Comparison of ENCODE assay signal across 21 mouse cellular contexts in genomic region chr10:83738996-83739655, GRCm38 (mm10). TPM values are rescaled to one million over a fixed set of nuclear protein-coding genes. Genes with fewer than 3 reads are reported as not detected.
DNase-seq lines count a peak whose midpoint lies in the region; ATAC-seq and TF ChIP-seq lines count a peak whose summit lies in the region.
"Had no signal": no experiment of that assay in that cellular context is flagged by ENCODE, and none has a peak within 500 bp of the region (broad histone marks: within the 10 kb centered on the region; RNA-seq: fewer than 3 reads in every experiment).

No protein-coding gene starts in this region.

- no peak for ATAC-seq in kidney, embryonic 15.5 days (replicated peaks; ENCODE audit: low FRiP score)
- ATAC-seq in midbrain, postnatal 0 days (ENCODE audit: low FRiP score), result no peak
- ATAC-seq in midbrain, embryonic 14.5 days (ENCODE audit: low FRiP score, low TSS enrichment), result no peak
- ATAC-seq in inflammation-experienced regulatory T-cells, adult 6 months, result no peak
- ATAC-seq: forebrain, embryonic 15.5 days; liver, embryonic 12.5 days had no signal

- TF ChIP-seq POLR2A in heart, adult 2 months (IDR thresholded peaks at IDR 0.05; ENCODE audit: insufficient read depth, low read depth, low read length), result no peak

- no peaks in the 10 kb centered on the region for H3K36me3 ChIP-seq in heart, embryonic 10.5 days
- H3K36me3 ChIP-seq in heart, adult 2 months (ENCODE audit: control insufficient read depth, insufficient read depth, low read length), result peaks cover 2% of the 10 kb centered on the region; the same call in 1 of the 2 replicates
- H3K36me3 ChIP-seq in kidney, embryonic 15.5 days, result peaks cover 8% of the 10 kb centered on the region
- no peaks in the 10 kb centered on the region for H3K36me3 ChIP-seq in midbrain, postnatal 0 days (ENCODE audit: insufficient read depth, low read length)
- no peaks in the 10 kb centered on the region for H3K36me3 ChIP-seq in midbrain, embryonic 14.5 days (ENCODE audit: control insufficient read depth, insufficient read depth, low read length)
- H3K36me3 ChIP-seq: embryonic facial prominence, embryonic 12.5 days; forebrain, embryonic 15.5 days; hindbrain, embryonic 15.5 days; liver, embryonic 12.5 days; neural tube, embryonic 15.5 days had no signal

- H3K4me1 ChIP-seq in heart, embryonic 10.5 days, result peaks cover 12% of the 10 kb centered on the region; the same call in 1 of the 2 replicates
- peaks cover 2% of the 10 kb centered on the region; the same call in 1 of the 2 replicates for H3K4me1 ChIP-seq in heart, adult 2 months (ENCODE audit: control insufficient read depth, insufficient read depth, low read length)
- no peaks in the 10 kb centered on the region for H3K4me1 ChIP-seq in kidney, embryonic 15.5 days
- H3K4me1 ChIP-seq in midbrain, postnatal 0 days (ENCODE audit: insufficient read depth, low read length), result no peaks in the 10 kb centered on the region
- H3K4me1 ChIP-seq in midbrain, embryonic 14.5 days (ENCODE audit: control insufficient read depth, insufficient read depth, low read length), result no peaks in the 10 kb centered on the region
- H3K4me1 ChIP-seq: forebrain, embryonic 15.5 days; hindbrain, embryonic 15.5 days; limb, embryonic 10.5 days; liver, embryonic 12.5 days; midbrain, embryonic 12.5 days; neural tube, embryonic 15.5 days had no signal

- no peak overlapping the region for H3K4me2 ChIP-seq in kidney, embryonic 15.5 days
- H3K4me2 ChIP-seq in midbrain, postnatal 0 days (ENCODE audit: low read depth, low read length, poor library complexity, severe bottlenecking), result no peak overlapping the region
- H3K4me2 ChIP-seq in midbrain, embryonic 14.5 days (ENCODE audit: low read length), result no peak overlapping the region
- H3K4me2 ChIP-seq: embryonic facial prominence, embryonic 12.5 days; forebrain, embryonic 15.5 days; hindbrain, embryonic 15.5 days; liver, embryonic 12.5 days; midbrain, embryonic 12.5 days; neural tube, embryonic 15.5 days had no signal

- H3K27ac ChIP-seq in heart, embryonic 10.5 days, result 0 out of 2 replicates have a peak overlapping the region, but pooled peaks have one; percentile 18
- no peak overlapping the region for H3K27ac ChIP-seq in heart, adult 2 months
- H3K27ac ChIP-seq in kidney, embryonic 15.5 days, result no peak overlapping the region
- no peak overlapping the region for H3K27ac ChIP-seq in midbrain, postnatal 0 days (ENCODE audit: low read depth, low read length)
- H3K27ac ChIP-seq in midbrain, embryonic 14.5 days (replicated peaks; ENCODE audit: low read depth, low read length), result no peak overlapping the region
- H3K27ac ChIP-seq in gastrocnemius, adult 2 months, result no peak overlapping the region
- H3K27ac ChIP-seq: embryonic facial prominence, embryonic 12.5 days; forebrain, embryonic 15.5 days; hindbrain, embryonic 15.5 days; limb, embryonic 10.5 days; liver, embryonic 12.5 days; midbrain, embryonic 12.5 days; neural tube, embryonic 15.5 days had no signal

- intact Hi-C loops in heart, adult 2 months (cut with DNase I), result no loop called here
- intact Hi-C loops in gastrocnemius, adult 2 months (cut with DNase I), result no loop called here

- no peak for DNase-seq in heart, embryonic 10.5 days (ENCODE audit: low spot score)
- DNase-seq in heart, adult 2 months, result no peak
- peak; percentile 36 for DNase-seq in kidney, postnatal 10 days
- DNase-seq in midbrain, postnatal 0 days (ENCODE audit: low spot score), result no peak
- no peak for DNase-seq in midbrain, embryonic 14.5 days
- DNase-seq in gastrocnemius, adult 2 months, result no peak
- DNase-seq: adrenal gland, postnatal 36 days; cerebellum, adult 8-10 months; kidney, adult 18-20 months; right cerebral cortex, postnatal 25 days; thymus, postnatal 25 days had no signal

- H3K9me3 ChIP-seq in heart, embryonic 10.5 days, result peaks cover 6% of the 10 kb centered on the region; the same call in 1 of the 2 replicates
- peaks cover 9% of the 10 kb centered on the region for H3K9me3 ChIP-seq in kidney, embryonic 15.5 days (replicated peaks)
- no peaks in the 10 kb centered on the region for H3K9me3 ChIP-seq in midbrain, postnatal 0 days (ENCODE audit: low read length)
- no peaks in the 10 kb centered on the region; the same call in 1 of the 2 replicates for H3K9me3 ChIP-seq in midbrain, embryonic 14.5 days (ENCODE audit: control insufficient read depth, low read length)
- H3K9me3 ChIP-seq: forebrain, embryonic 15.5 days; hindbrain, embryonic 15.5 days; limb, embryonic 10.5 days had no signal

- H3K9ac ChIP-seq in heart, adult 2 months (ENCODE audit: low read depth, low read length), result no peak overlapping the region
- H3K9ac ChIP-seq in kidney, embryonic 15.5 days, result no peak overlapping the region
- no peak overlapping the region for H3K9ac ChIP-seq in midbrain, postnatal 0 days (replicated peaks; ENCODE audit: low read length, poor library complexity, severe bottlenecking)
- no peak overlapping the region for H3K9ac ChIP-seq in midbrain, embryonic 14.5 days (replicated peaks; ENCODE audit: low read length)
- H3K9ac ChIP-seq: embryonic facial prominence, embryonic 12.5 days; forebrain, embryonic 15.5 days; hindbrain, embryonic 15.5 days; liver, embryonic 12.5 days; midbrain, embryonic 12.5 days; neural tube, embryonic 15.5 days had no signal

- H3K27me3 ChIP-seq in heart, embryonic 10.5 days (ENCODE audit: insufficient read depth, poor library complexity, severe bottlenecking), result no peaks in the 10 kb centered on the region
- H3K27me3 ChIP-seq in heart, adult 2 months (ENCODE audit: control insufficient read depth, insufficient read depth, low read length), result no peaks in the 10 kb centered on the region
- no peaks in the 10 kb centered on the region for H3K27me3 ChIP-seq in kidney, embryonic 15.5 days
- no peaks in the 10 kb centered on the region for H3K27me3 ChIP-seq in midbrain, postnatal 0 days (ENCODE audit: insufficient read depth, low read length)
- H3K27me3 ChIP-seq in midbrain, embryonic 14.5 days (ENCODE audit: control insufficient read depth, insufficient read depth, low read length), result no peaks in the 10 kb centered on the region
- H3K27me3 ChIP-seq: embryonic facial prominence, embryonic 12.5 days; forebrain, embryonic 15.5 days; hindbrain, embryonic 15.5 days; liver, embryonic 12.5 days; midbrain, embryonic 12.5 days; neural tube, embryonic 15.5 days had no signal

- no peak for TF ChIP-seq EP300 in heart, adult 2 months (IDR thresholded peaks at IDR 0.05; ENCODE audit: insufficient read depth, low read depth, low read length)

- no peaks in the 10 kb centered on the region; the same call in 1 of the 2 replicates for H3K79me2 ChIP-seq in heart, adult 2 months (replicated peaks; ENCODE audit: control insufficient read depth, insufficient read depth, low read length)

- TF ChIP-seq CTCF in heart, adult 2 months (IDR thresholded peaks at IDR 0.05), result no peak
- peak; percentile 23 for TF ChIP-seq CTCF in midbrain, postnatal 0 days (IDR thresholded peaks at IDR 0.05)
- TF ChIP-seq CTCF in gastrocnemius, adult 2 months (IDR thresholded peaks at IDR 0.05), result no peak

- 61% methylated on average over 15 of the region's 15 CpGs for WGBS in heart, embryonic 10.5 days
- 66% methylated on average over 15 of the region's 15 CpGs for WGBS in heart, adult 2 months
- 81% methylated on average over 15 of the region's 15 CpGs for WGBS in kidney, embryonic 15.5 days
- 83% methylated on average over 15 of the region's 15 CpGs for WGBS in midbrain, postnatal 0 days
- whole genome bisulfite sequencing in midbrain, embryonic 14.5 days, result 80% methylated on average over 15 of the region's 15 CpGs

- no peak overlapping the region for H3K4me3 ChIP-seq in heart, embryonic 10.5 days
- no peak overlapping the region for H3K4me3 ChIP-seq in heart, adult 2 months
- no peak overlapping the region for H3K4me3 ChIP-seq in kidney, embryonic 15.5 days (replicated peaks)
- H3K4me3 ChIP-seq in midbrain, postnatal 0 days (ENCODE audit: low read depth, low read length), result no peak overlapping the region
- H3K4me3 ChIP-seq in midbrain, embryonic 14.5 days (replicated peaks; ENCODE audit: low read depth, low read length), result no peak overlapping the region
- H3K4me3 ChIP-seq in gastrocnemius, adult 2 months, result no peak overlapping the region
- H3K4me3 ChIP-seq: embryonic facial prominence, embryonic 12.5 days; forebrain, embryonic 15.5 days; hindbrain, embryonic 15.5 days; limb, embryonic 10.5 days; liver, embryonic 12.5 days; midbrain, embryonic 12.5 days; myocyte; neural tube, embryonic 15.5 days had no signal

RNA-seq across cellular contexts. Expression of gene 1500009L16Rik, which starts 16.5 kb away (rescaled TPM):
- 14.4 and 28.3 TPM in 2 replicates for polyA plus RNA-seq in heart, embryonic 10.5 days (2016; fragmentation: Nextera tagmentation; extraction: Ambion mirVana)
- total RNA-seq in heart, adult 2 months (2021), result 1 to 10 TPM; 3.9 to 5.9 TPM
- polyA plus RNA-seq in heart, adult 2 months (2012; rRNA removed), result 3.2 and 3.3 TPM in 2 replicates
- 36.3 and 36.6 TPM in 2 replicates for polyA plus RNA-seq in kidney, embryonic 15.5 days (2015; fragmentation: Nextera tagmentation; extraction: Ambion mirVana)
- 52.4 and 63.7 TPM in 2 replicates for total RNA-seq in midbrain, postnatal 0 days (2014; rRNA removed)
- 122 and 136 TPM in 2 replicates for polyA plus RNA-seq in midbrain, postnatal 0 days (2015; fragmentation: Nextera tagmentation; extraction: Ambion mirVana)
- 65.9 and 76.9 TPM in 2 replicates for polyA plus RNA-seq in midbrain, embryonic 14.5 days (2014; fragmentation: Nextera tagmentation; extraction: Ambion mirVana)
- total RNA-seq in gastrocnemius, adult 2 months (2021), result 1 to 10 TPM in 1 of 2 experiments, under 1 TPM in 1; 0.89 to 1.4 TPM
- 10 to 100 TPM in 1 of 3 experiments, 1 to 10 TPM in 2; 1.8 to 38.5 (median 2.7) TPM for polyA plus RNA-seq in inflammation-experienced regulatory T-cells, adult 6 months (2017; shearing (Covaris generic))
- polyA plus RNA-seq: myocyte had no signal
